Mouse (Mus musculus): ENCODE measurements around the gene Galr3.

GRCm38 (mm10) chr15:79005581-79005980 is 36.1 kb upstream of the Galr3 start:
- TF ChIP-seq CTCF (IDR thresholded peaks at IDR 0.05; ENCODE audit: low read depth, low read length) (no peak), POLR2A (IDR thresholded peaks at IDR 0.05; ENCODE audit: borderline replicate concordance, low read depth, low read length) (no peak)

Data from bone marrow macrophage, adult 2 months (primary cell).